Mouse (Mus musculus) stomach, embryonic 14.5 days (tissue): ENCODE data around the gene Zkscan2. TPM values are rescaled to one million over a fixed set of nuclear protein-coding genes. Genes with fewer than 3 reads are reported as not detected.

Source experiments
- polyA plus RNA-seq: library from polyadenylated mRNA; unstranded; fragments of >200 nt; fragmentation: Nextera tagmentation; extraction: Ambion mirVana; gene quantifications from 2 replicates; pipeline ENCODE4 v1.2.1, GENCODE M21; 2014

Zkscan2 gene
- polyA plus RNA-seq, 1 experiment from 2014 or later = 4.5 TPM

Other genes starting within 250 kb of the Zkscan2 start
- gene Lcmt1, start 130.7 kb downstream of the Zkscan2 start, polyA plus RNA-seq = 49.8 and 51.0 TPM in 2 replicates
- gene Arhgap17, start 130.5 kb downstream of the Zkscan2 start, polyA plus RNA-seq = 25.3 and 26.6 TPM in 2 replicates
- gene Aqp8, start 38.2 kb downstream of the Zkscan2 start, polyA plus RNA-seq = not detected in 2 replicates